Mouse (Mus musculus) stomach, postnatal 0 days (tissue): ENCODE data around the gene 3110009E18Rik.

Source experiments
- CTCF ChIP-seq: IDR thresholded peaks from 2 replicates; pipeline ENCODE4 v1.5.1; 2016; ENCODE audit warnings: antibody characterized with exemption, low read depth, mild to moderate bottlenecking, moderate library complexity
- EP300 ChIP-seq: optimal IDR thresholded peaks from 2 replicates; pipeline ENCODE3; 2016; ENCODE audit warnings: antibody characterized with exemption

DNA sequence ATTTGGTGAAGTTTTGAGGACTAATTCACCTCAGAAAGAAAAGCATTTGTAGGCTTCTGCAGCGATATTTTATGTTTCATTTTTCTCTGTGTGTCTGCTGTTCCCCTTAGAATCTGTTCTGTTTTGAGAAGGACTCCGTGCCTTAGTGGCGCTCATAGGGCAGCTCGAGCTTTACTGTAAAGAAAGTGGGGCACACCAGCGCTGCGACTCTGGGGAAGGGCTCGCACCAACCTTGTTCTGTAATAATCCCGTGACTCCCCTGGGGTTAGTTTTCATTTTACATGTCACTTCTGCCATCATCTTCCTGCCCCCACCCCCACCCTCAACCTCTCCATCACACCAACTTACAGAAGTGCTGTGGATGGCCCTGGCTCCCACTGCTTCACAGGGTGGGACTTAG is 56.2 kb downstream of the 3110009E18Rik start:
- TF ChIP-seq CTCF (no peak), EP300 (no peak)
